Mouse (Mus musculus): ENCODE data around the gene Vps51. TPM values are rescaled to one million over a fixed set of nuclear protein-coding genes. Genes with fewer than 3 reads are reported as not detected.

The Vps51 gene
- polyA plus RNA-seq, 1 experiment = 49.1 TPM

- TF ChIP-seq USF1 (IDR thresholded peaks at IDR 0.05; ENCODE audit: low read depth) (no peak), MAX (IDR thresholded peaks at IDR 0.05; ENCODE audit: low read depth) (no peak), POLR2AphosphoS2 (IDR thresholded peaks at IDR 0.05; ENCODE audit: insufficient read length, low read depth) (no peak), E2F4 (IDR thresholded peaks at IDR 0.05; ENCODE audit: insufficient read depth) (no peak), POLR2A (IDR thresholded peaks at IDR 0.05; ENCODE audit: insufficient read length, low read depth) (no peak), SRF (IDR thresholded peaks at IDR 0.05; ENCODE audit: control insufficient read depth, insufficient read length, low read depth) (no peak), CEBPB (IDR thresholded peaks at IDR 0.05; ENCODE audit: insufficient read depth, poor library complexity, severe bottlenecking) (no peak), MYOG (IDR thresholded peaks at IDR 0.05; ENCODE audit: control insufficient read depth in 1 of 3, insufficient read depth in 1 of 3, insufficient read length in 2 of 3, low read depth in 2 of 3) (no peak), TCF3 (IDR thresholded peaks at IDR 0.05; ENCODE audit: insufficient read length, low read depth) (no peak), MYOD1 (IDR thresholded peaks at IDR 0.05; ENCODE audit: control insufficient read depth in 1 of 3, insufficient read length in 2 of 3, low read depth in 2 of 3) (no peak), REST (IDR thresholded peaks at IDR 0.05; ENCODE audit: insufficient read depth, insufficient read length) (no peak), TCF12 (IDR thresholded peaks at IDR 0.05; ENCODE audit: insufficient read depth, poor library complexity, severe bottlenecking) (no peak)
- no peaks in the 10 kb centered on the region for H3K27me3 ChIP-seq (ENCODE audit: control insufficient read depth, insufficient read depth, insufficient read length)
- peaks cover 18% of the 10 kb centered on the region for H3K36me3 ChIP-seq (ENCODE audit: control insufficient read depth, insufficient read depth)
- peaks cover 65% of the 10 kb centered on the region for H3K79me2 ChIP-seq (ENCODE audit: control insufficient read depth, insufficient read depth)
- peak overlapping the region; percentile 98 for H3K4me2 ChIP-seq (ENCODE audit: low read depth)
- H3K4me3 ChIP-seq = peak overlapping the region; percentile 96
- H3ac ChIP-seq (ENCODE audit: control insufficient read depth, insufficient read length) = no peak overlapping the region
Observed at GRCm38 (mm10) chr19:6058966-6059365, 18.1 kb downstream of the Vps51 start.

DNA sequence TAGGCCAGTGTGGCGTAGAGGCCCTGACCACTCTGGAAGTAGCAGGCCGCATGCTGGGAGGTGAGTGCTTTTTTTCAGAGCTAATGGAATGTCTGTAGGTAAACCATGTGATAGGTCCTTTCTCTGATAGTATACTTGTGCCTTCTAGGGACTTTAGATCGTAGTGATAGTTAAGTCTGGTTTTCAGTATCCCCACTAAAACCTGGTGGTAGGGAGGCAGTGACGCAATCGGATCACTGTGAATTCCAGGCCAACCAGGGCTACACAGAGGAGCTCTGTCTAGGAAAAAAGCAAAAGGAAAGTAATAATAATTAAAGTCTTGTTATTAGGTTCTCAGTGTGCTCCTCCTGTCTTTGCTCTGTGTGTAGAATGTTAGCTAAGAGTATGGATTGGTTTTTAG lies 18.5 kb downstream of the Vps51 start:
- Histone ChIP-seq H3K4me2 (ENCODE audit: low read depth) (peak overlapping the region; percentile 98), H3K4me3 (peak overlapping the region; percentile 96), H3K27me3 (ENCODE audit: control insufficient read depth, insufficient read depth, insufficient read length) (no peaks in the 10 kb centered on the region), H3K79me2 (ENCODE audit: control insufficient read depth, insufficient read depth) (peaks cover 65% of the 10 kb centered on the region), H3K36me3 (ENCODE audit: control insufficient read depth, insufficient read depth) (peaks cover 18% of the 10 kb centered on the region), H3ac (ENCODE audit: control insufficient read depth, insufficient read length) (peak overlapping the region; percentile 43)
- TF ChIP-seq MYOD1 (IDR thresholded peaks at IDR 0.05; ENCODE audit: control insufficient read depth in 1 of 3, insufficient read length in 2 of 3, low read depth in 2 of 3) (no peak), CEBPB (IDR thresholded peaks at IDR 0.05; ENCODE audit: insufficient read depth, poor library complexity, severe bottlenecking) (peak; percentile 57), POLR2A (IDR thresholded peaks at IDR 0.05; ENCODE audit: insufficient read length, low read depth) (no peak)

DNA sequence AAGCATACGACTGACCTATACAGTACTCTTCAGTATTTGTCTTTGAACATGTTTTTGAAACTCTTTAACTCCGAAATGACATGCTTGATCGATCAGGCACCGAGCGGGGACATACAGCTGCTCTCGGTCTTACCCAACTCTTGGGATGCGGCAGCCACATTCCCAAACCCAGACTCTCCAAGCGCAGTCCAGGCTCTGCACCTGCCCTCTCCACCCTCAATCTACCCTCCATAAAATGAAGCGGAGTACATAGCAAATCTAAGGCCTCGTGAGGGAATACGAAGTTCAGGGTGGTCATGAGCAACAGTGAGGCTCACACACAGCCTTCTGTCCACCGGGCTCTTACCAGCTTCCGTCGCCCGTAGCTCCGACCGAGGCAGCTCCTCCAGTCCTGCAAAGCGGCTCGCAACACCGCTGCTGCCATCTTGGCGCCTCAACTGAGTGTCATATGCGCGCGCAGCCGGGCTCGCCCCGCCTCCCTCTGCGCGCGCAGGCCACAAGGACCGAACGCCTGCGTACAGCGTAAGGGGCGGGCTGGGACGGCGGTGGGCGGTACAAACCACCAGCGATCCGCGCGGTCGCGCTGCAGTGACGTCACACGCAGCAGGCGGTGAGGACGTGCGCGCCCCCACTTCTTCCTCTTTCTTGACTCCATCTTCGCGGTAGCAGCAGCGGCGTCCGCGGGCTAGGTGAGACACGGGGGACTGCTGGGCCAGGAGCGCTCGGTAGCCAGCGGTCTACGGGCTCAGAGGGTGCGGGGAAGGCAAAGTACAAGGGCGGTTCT lies 19.5 kb downstream of the Vps51 start, which contains the start of the genes Mrpl49 and Fau:
Mrpl49 (minus strand) TSS at position 473 of the 784 bp plus-strand sequence.
Fau (plus strand) TSS at position 532 of the 784 bp plus-strand sequence.
- H3K27me3 ChIP-seq (ENCODE audit: control insufficient read depth, insufficient read depth, insufficient read length) = no peaks in the 10 kb centered on the region
- TF ChIP-seq MAX (IDR thresholded peaks at IDR 0.05; ENCODE audit: low read depth) = no peak
- no peak for TF ChIP-seq E2F4 (IDR thresholded peaks at IDR 0.05; ENCODE audit: insufficient read depth)
- TF ChIP-seq TCF3 (IDR thresholded peaks at IDR 0.05; ENCODE audit: insufficient read length, low read depth) = no peak
- peak in 2 of 3 experiments; percentile 28 to 53 for TF ChIP-seq MYOG (IDR thresholded peaks at IDR 0.05; ENCODE audit: control insufficient read depth in 1 of 3, insufficient read depth in 1 of 3, insufficient read length in 2 of 3, low read depth in 2 of 3)
- peak; percentile 29 for TF ChIP-seq REST (IDR thresholded peaks at IDR 0.05; ENCODE audit: insufficient read depth, insufficient read length)
- peak; percentile 86 for TF ChIP-seq SRF (IDR thresholded peaks at IDR 0.05; ENCODE audit: control insufficient read depth, insufficient read length, low read depth)
- TF ChIP-seq POLR2AphosphoS2 (IDR thresholded peaks at IDR 0.05; ENCODE audit: insufficient read length, low read depth) = peak; percentile 91
- no peak for TF ChIP-seq CEBPB (IDR thresholded peaks at IDR 0.05; ENCODE audit: insufficient read depth, poor library complexity, severe bottlenecking)
- no peak for TF ChIP-seq TCF12 (IDR thresholded peaks at IDR 0.05; ENCODE audit: insufficient read depth, poor library complexity, severe bottlenecking)
- no peak for TF ChIP-seq USF1 (IDR thresholded peaks at IDR 0.05; ENCODE audit: low read depth)
- TF ChIP-seq POLR2A (IDR thresholded peaks at IDR 0.05; ENCODE audit: insufficient read length, low read depth) = peak; percentile 85
- TF ChIP-seq MYOD1 (IDR thresholded peaks at IDR 0.05; ENCODE audit: control insufficient read depth in 1 of 3, insufficient read length in 2 of 3, low read depth in 2 of 3) = peak in 1 of 3 experiments; percentile 46
- H3K4me2 ChIP-seq (ENCODE audit: low read depth) = peak within 1 kb of the TSS; percentile 98
- H3K79me2 ChIP-seq (ENCODE audit: control insufficient read depth, insufficient read depth) = peaks cover 55% of the 10 kb centered on the region
- peak within 1 kb of the TSS; percentile 96 for H3K4me3 ChIP-seq
- H3K36me3 ChIP-seq (ENCODE audit: control insufficient read depth, insufficient read depth) = peaks cover 27% of the 10 kb centered on the region
- peak within 1 kb of the TSS; percentile 43 for H3ac ChIP-seq (ENCODE audit: control insufficient read depth, insufficient read length)

GRCm38 (mm10) chr19:6056696-6057095 lies 20.3 kb downstream of the Vps51 start:
- H3K27me3 ChIP-seq (ENCODE audit: control insufficient read depth, insufficient read depth, insufficient read length) = no peaks in the 10 kb centered on the region
- peak overlapping the region; percentile 43 for H3ac ChIP-seq (ENCODE audit: control insufficient read depth, insufficient read length)
- peaks cover 27% of the 10 kb centered on the region for H3K36me3 ChIP-seq (ENCODE audit: control insufficient read depth, insufficient read depth)
- no peak for TF ChIP-seq MAX (IDR thresholded peaks at IDR 0.05; ENCODE audit: low read depth)
- TF ChIP-seq TCF3 (IDR thresholded peaks at IDR 0.05; ENCODE audit: insufficient read length, low read depth) = no peak
- TF ChIP-seq CEBPB (IDR thresholded peaks at IDR 0.05; ENCODE audit: insufficient read depth, poor library complexity, severe bottlenecking) = no peak
- peak overlapping the region; percentile 86 for H3K4me2 ChIP-seq (ENCODE audit: low read depth)
- peaks cover 47% of the 10 kb centered on the region for H3K79me2 ChIP-seq (ENCODE audit: control insufficient read depth, insufficient read depth)
- peak overlapping the region; percentile 96 for H3K4me3 ChIP-seq

- TF ChIP-seq USF1 (IDR thresholded peaks at IDR 0.05; ENCODE audit: low read depth) (no peak), TCF3 (IDR thresholded peaks at IDR 0.05; ENCODE audit: insufficient read length, low read depth) (no peak), E2F4 (IDR thresholded peaks at IDR 0.05; ENCODE audit: insufficient read depth) (no peak), MYOG (IDR thresholded peaks at IDR 0.05; ENCODE audit: control insufficient read depth in 1 of 3, insufficient read depth in 1 of 3, insufficient read length in 2 of 3, low read depth in 2 of 3) (no peak), POLR2A (IDR thresholded peaks at IDR 0.05; ENCODE audit: insufficient read length, low read depth) (no peak), REST (IDR thresholded peaks at IDR 0.05; ENCODE audit: insufficient read depth, insufficient read length) (no peak), SRF (IDR thresholded peaks at IDR 0.05; ENCODE audit: control insufficient read depth, insufficient read length, low read depth) (no peak)
- no peaks in the 10 kb centered on the region for H3K27me3 ChIP-seq (ENCODE audit: control insufficient read depth, insufficient read depth, insufficient read length)
- peaks cover 40% of the 10 kb centered on the region for H3K36me3 ChIP-seq (ENCODE audit: control insufficient read depth, insufficient read depth)
- no peak overlapping the region for H3K4me3 ChIP-seq
- no peak overlapping the region for H3ac ChIP-seq (ENCODE audit: control insufficient read depth, insufficient read length)
- no peak overlapping the region for H3K4me2 ChIP-seq (ENCODE audit: low read depth)
- H3K79me2 ChIP-seq (ENCODE audit: control insufficient read depth, insufficient read depth) = peaks cover 47% of the 10 kb centered on the region
Observed at GRCm38 (mm10) chr19:6054296-6054695, 22.7 kb downstream of the Vps51 start.
